Mouse (Mus musculus) activated CD4-positive, CD25-positive, alpha-beta regulatory T cell, adult 4 months (primary cell): ENCODE measurements around the gene Kirrel3. TPM values are rescaled to one million over a fixed set of nuclear protein-coding genes. Genes with fewer than 3 reads are reported as not detected.

Experiments
- ATAC-seq: one replicate; pipeline ENCODE4 v1.8.0; 2017
- polyA plus RNA-seq, 2 experiments: library from polyadenylated mRNA; unstranded; fragments of 100-300 nt; shearing (Covaris generic); gene quantifications; one replicate each; pipeline ENCODE4 v1.2.1; 2017

The Kirrel3 gene
- polyA plus RNA-seq, 2 experiments from 2014 or later: not detected

GRCm38 (mm10) chr9:34958183-34958830 lies 472.6 kb downstream of the Kirrel3 start:
- no peak for ATAC-seq

- ATAC-seq: no peak
Measured at GRCm38 (mm10) chr9:34960736-34961135, 475.0 kb downstream of the Kirrel3 start.

DNA sequence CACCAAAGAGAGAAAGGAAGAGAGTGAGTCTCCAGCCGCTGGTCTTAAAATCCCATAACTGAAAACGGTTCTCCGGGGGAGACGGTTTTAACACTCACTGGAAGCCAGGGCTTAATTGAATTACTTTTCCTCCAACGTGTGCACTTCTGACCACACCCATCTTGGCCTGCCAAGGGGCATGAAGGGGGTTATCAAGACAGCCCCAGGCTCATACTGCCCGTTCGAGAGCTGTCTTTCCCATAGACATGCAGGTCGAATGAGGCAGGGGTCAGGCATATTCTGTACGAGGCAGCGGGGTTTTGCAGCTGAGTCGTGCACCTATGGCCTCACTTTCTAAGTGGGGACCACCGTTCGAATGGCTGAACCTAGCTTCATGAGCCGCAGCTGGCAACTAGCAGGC lies 475.5 kb downstream of the Kirrel3 start:
- no peak for ATAC-seq

- no peak for ATAC-seq
Measured at GRCm38 (mm10) chr9:34962251-34962650, 476.6 kb downstream of the Kirrel3 start.

DNA sequence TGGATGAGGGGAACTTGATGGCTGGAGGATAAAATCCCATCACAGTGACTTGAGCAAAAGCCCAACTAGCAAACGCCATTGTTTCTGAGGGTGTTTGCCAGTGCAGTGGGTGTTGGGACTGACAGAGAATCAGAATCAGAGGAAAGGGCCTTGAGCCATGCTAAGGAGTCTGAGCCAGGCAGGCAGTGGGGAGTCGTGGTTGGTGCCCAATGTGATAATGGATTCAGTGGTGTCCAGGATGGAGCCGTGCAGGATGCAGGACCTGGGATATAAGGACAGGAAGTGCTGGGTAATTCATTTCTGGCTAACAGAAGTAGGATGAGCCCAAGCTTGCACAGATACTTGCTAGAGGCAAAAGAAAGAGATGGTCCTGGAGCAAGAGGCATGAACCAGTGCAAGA lies 477.9 kb downstream of the Kirrel3 start:
- ATAC-seq: no peak

- no peak for ATAC-seq
Measured at GRCm38 (mm10) chr9:34964172-34965040, 478.7 kb downstream of the Kirrel3 start.

DNA sequence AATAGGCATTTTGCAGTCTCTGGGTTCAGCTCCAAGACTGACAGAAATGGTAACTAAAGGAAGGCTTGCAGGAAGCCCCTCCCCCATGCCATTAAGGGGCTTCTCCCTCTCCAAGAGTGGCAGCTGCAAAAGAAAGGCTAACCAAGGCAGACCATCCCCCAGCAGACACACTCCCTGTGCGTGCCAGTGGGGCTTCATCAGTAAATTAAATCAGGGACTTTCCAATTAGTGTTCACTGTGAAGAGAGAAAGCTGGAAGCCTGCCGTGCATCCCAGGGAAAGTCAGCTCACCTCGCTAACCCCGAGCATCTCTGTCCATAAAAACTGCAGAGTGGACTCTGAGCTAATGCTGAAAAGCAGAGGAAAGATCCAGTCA lies 479.3 kb downstream of the Kirrel3 start:
- no peak for ATAC-seq

- no peak for ATAC-seq
Measured at GRCm38 (mm10) chr9:34967772-34968171, 482.1 kb downstream of the Kirrel3 start.

- no peak for ATAC-seq
Measured at GRCm38 (mm10) chr9:34969881-34970490, 484.3 kb downstream of the Kirrel3 start.

DNA sequence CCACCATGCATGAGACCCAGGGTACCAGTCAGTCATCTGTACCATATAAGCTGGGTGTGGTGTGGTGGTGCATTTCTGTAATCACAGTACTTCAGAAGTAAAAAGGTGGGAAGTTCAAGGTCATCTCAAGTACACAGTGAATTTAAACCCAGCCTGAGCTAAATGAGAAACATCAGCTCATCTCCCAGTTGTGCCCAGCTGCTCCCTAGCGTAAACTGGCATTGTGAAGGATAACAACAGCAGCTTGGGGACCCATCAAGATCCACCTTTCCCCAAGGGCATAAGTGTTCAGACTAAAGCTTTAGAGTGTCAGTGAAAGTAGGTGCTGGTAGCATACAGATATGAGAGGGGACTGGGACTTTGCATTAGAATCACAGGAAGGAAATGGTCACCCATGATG lies 488.6 kb downstream of the Kirrel3 start:
- ATAC-seq: no peak

- no peak for ATAC-seq
Measured at GRCm38 (mm10) chr9:34975245-34975644, 489.6 kb downstream of the Kirrel3 start.

DNA sequence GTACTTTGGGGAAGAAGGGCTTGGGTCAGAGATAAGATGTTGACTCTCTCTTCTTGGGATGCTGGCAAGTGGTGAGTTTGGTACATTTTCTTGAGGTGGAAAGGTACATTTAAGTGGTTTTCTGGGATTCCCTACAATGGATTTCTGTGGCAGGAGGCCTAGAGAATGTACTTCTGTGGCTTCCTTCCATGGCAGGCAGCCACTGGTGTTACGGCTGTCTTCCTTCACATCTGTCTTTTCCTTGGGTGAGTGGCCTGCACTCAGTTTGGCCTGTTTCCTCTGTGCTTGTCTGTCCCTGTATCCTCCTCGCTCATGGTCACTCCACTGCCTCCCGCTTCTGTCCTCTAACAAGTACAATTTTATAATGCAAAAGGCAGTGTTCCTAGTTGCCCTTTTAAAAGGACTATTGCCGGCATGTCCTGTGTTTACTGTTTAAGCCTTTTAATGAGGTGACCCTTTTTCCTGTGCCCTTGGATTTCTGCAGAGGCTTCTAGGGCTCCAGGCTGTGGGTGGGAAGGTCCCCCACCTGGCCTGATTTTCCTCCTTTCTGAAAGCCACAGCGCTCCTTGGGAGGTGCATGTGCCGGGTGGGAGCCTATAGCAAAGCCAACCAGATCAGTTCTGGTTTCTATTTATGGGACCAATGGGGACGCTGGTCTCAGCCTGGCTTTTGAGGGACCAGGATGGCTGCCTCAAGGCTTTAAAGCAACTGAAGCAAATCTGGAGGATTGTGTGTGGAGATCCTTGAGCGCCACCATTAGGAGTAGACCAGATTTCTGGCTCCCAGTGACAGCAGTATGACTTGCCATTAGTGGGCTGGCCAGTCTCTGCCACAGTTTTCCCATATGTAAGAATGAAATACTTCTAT lies 491.1 kb downstream of the Kirrel3 start:
- ATAC-seq: no peak

DNA sequence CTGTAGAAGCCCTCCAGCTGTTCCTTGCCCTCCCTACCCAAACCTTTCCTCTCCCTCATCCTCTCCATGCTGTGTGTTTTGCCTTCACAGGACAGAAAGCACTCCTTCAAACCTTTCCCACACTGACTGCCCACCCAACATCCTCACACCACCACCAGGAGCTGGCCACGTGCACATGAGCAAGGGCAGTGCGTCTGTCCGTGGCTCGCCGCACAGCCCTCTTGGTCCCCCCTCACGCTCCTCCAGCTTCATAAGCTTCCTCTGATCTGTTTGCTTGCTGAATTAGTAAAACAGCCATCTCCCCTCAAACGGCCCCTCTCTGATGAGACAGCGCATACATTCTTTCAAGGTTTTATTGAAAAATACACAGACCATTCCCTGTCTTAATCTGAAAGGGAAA lies 492.0 kb downstream of the Kirrel3 start:
- ATAC-seq: no peak

DNA sequence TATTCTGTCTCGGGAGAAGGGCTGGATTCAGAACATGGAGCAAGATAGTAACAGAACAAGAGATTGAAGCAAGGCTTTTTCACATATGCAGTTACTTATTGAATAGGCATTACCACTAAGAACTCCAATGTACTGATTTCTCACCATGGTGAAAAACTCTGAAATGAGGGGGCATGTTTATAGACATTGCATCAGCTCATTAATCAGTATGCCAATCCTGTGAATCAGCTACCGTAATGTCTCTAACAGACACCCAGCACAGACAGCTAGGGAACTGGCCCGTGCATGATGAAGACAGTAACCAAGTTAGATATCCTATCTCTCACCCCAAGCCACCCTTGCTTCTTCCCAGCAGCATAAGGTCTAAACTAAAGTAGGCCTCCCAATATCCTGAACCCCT lies 492.5 kb downstream of the Kirrel3 start:
- no peak for ATAC-seq

DNA sequence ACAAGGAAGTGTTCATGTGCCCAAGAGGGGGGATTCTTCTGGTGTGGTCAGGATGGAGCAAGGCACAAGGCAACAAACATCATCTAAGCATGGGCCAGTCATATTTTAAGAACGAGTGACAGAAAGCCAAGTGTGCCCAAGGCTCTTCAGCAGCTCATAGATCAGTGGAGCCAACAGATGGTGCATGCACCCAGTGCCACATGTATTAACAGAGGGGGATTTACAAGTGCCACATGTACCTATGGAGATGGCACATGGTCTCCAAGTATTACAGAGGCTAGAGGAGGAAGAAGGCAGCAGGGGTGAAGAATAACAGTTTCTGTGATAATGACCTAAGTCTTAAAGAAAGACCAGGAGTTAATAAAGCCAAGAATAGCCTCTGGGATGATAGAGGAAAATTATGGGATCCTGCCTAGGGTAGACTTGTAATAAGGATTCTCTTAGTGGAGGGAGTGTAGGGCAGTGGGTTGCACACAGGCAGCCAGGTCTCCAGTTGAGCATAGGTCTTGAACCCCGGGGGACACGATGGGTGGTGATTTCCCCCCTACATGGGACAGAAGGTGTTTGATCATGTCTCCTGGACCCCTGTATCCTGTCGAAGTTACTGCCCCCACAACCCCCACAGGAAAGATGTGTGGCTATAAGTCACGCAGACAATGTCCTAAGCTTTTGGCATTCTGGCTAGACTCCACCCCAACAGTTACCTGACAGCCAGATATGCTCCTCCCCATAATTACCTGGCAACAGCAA lies 495.0 kb downstream of the Kirrel3 start:
- no peak for ATAC-seq

- ATAC-seq: peak; percentile 63
Measured at GRCm38 (mm10) chr9:34983513-34984462, 498.1 kb downstream of the Kirrel3 start.

- ATAC-seq: no peak
Measured at GRCm38 (mm10) chr9:34986156-34986555, 500.5 kb downstream of the Kirrel3 start.

DNA sequence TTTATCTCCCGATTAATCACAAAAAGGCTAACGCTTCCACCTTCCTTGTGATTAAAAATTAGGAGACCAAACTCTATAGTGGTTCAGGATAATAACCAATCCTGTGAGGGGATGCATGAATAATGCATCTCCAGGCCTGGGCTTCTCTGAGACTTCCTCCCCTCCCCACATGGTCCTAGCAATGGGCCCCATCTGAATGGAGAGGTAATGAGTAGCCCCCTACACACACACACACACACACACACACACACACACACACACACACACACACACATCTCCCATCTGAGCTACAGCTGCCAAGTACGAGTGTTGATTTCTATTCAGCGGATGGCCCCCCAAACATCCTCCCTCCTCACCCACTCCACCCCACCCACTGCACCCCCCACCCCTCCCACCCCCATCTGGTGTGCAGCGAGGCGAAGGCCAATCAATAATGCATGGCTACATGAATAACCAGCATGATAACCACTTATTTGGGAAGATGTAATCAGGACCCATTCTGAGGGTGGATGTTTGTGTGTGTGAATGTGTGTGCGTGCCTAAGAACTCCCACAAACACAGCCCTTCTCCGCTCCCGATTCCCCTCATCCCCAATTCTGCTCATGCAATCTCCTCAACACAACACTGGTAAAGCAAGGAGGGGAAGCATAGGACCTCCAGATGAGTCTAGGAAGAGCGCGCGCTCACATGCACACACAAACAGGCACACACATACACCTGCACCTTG lies 501.9 kb downstream of the Kirrel3 start:
- no peak for ATAC-seq

GRCm38 (mm10) chr9:34988683-34989082 lies 503.0 kb downstream of the Kirrel3 start:
- no peak for ATAC-seq

DNA sequence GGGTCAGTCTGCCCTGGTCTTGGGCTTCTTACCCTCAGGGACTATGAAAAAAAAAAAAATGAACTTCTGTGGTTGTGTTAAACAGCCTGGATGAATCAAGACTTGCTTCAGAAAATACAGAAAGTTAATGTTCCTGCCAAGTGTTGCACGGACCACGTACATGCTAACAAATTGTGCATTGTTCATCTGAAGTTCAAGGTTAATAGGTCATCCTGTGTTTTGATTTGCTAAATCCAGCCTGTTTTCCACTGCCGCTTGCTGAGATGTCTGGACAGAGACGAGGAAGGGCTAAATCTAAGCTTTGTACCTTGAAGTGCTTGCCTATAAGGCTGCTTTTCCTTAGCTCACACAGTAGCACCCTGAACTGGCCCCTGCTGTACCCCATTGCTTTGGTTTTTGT lies 506.5 kb downstream of the Kirrel3 start:
- no peak for ATAC-seq
